27 mouse cellular contexts compared by ENCODE assay signal in genomic region chr3:121570623-121571022, GRCm38 (mm10). TPM values are rescaled to one million over a fixed set of nuclear protein-coding genes. Genes with fewer than 3 reads are reported as not detected.
A peak's percentile ranks its signal among the peaks of the same experiment; 100 is the strongest.
DNase-seq lines count a peak whose midpoint lies in the region; ATAC-seq and TF ChIP-seq lines count a peak whose summit lies in the region.
"Had no signal": no experiment of that assay in that cellular context is flagged by ENCODE, and none has a peak within 500 bp of the region (broad histone marks: within the 10 kb centered on the region; RNA-seq: fewer than 3 reads in every experiment).

No protein-coding gene starts in this region.

- no peak overlapping the region for H3K9ac ChIP-seq in liver, postnatal 0 days (replicated peaks)
- no peak overlapping the region for H3K9ac ChIP-seq in liver, embryonic 11.5 days (ENCODE audit: low read depth, low read length)
- H3K9ac ChIP-seq: heart, embryonic 15.5 days; limb, embryonic 15.5 days; liver, embryonic 15.5 days; neural tube, embryonic 13.5 days had no signal

- peak; percentile 51; the same call in 1 of the 2 replicates for ATAC-seq in liver, postnatal 0 days
- ATAC-seq in liver, embryonic 11.5 days (replicated peaks; ENCODE audit: low FRiP score), result no peak
- ATAC-seq in activated CD4-positive, CD25-positive, alpha-beta regulatory T cell, adult 4 months, result peak; percentile 28
- ATAC-seq: forebrain, embryonic 16.5 days; hindbrain, embryonic 16.5 days; intestine, embryonic 16.5 days had no signal

- TF ChIP-seq EP300 in liver, postnatal 0 days (IDR thresholded peaks at IDR 0.05; ENCODE audit: low read depth), result peak; percentile 39; the same call in 1 of the 2 replicates

- no peaks in the 10 kb centered on the region for H3K36me3 ChIP-seq in liver, postnatal 0 days (replicated peaks; ENCODE audit: insufficient read depth, low read length)
- no peaks in the 10 kb centered on the region for H3K36me3 ChIP-seq in liver, embryonic 11.5 days (ENCODE audit: control insufficient read depth, insufficient read depth, low read length)
- H3K36me3 ChIP-seq in hindbrain, embryonic 10.5 days, result no peaks in the 10 kb centered on the region
- H3K36me3 ChIP-seq: forebrain, embryonic 10.5 days; heart, embryonic 15.5 days; limb, embryonic 15.5 days; liver, embryonic 15.5 days; neural tube, embryonic 13.5 days had no signal

- peaks cover 3% of the 10 kb centered on the region; the same call in 1 of the 2 replicates for H3K4me1 ChIP-seq in liver, postnatal 0 days (ENCODE audit: insufficient read depth)
- no peaks in the 10 kb centered on the region for H3K4me1 ChIP-seq in liver, embryonic 11.5 days (replicated peaks; ENCODE audit: control insufficient read depth, insufficient read depth, low read length)
- no peaks in the 10 kb centered on the region; the same call in 1 of the 2 replicates for H3K4me1 ChIP-seq in hindbrain, embryonic 10.5 days (replicated peaks)
- H3K4me1 ChIP-seq: heart, embryonic 15.5 days; liver, embryonic 15.5 days; neural tube, embryonic 13.5 days had no signal

- TF ChIP-seq CTCF in liver, postnatal 0 days (IDR thresholded peaks at IDR 0.05; ENCODE audit: low read depth), result no peak

- no peaks in the 10 kb centered on the region for H3K9me3 ChIP-seq in liver, postnatal 0 days (ENCODE audit: low read length)
- no peaks in the 10 kb centered on the region for H3K9me3 ChIP-seq in liver, embryonic 11.5 days (ENCODE audit: control insufficient read depth, low read length)
- H3K9me3 ChIP-seq in hindbrain, embryonic 10.5 days, result no peaks in the 10 kb centered on the region
- H3K9me3 ChIP-seq: forebrain, embryonic 10.5 days; heart, embryonic 15.5 days; limb, embryonic 15.5 days; liver, embryonic 15.5 days; neural tube, embryonic 13.5 days had no signal

- H3K27me3 ChIP-seq in liver, postnatal 0 days (ENCODE audit: insufficient read depth, low read length), result no peaks in the 10 kb centered on the region
- H3K27me3 ChIP-seq in liver, embryonic 11.5 days (replicated peaks; ENCODE audit: control insufficient read depth, insufficient read depth, low read length), result no peaks in the 10 kb centered on the region
- H3K27me3 ChIP-seq in hindbrain, embryonic 10.5 days (ENCODE audit: insufficient read depth, poor library complexity, severe bottlenecking), result peaks cover 12% of the 10 kb centered on the region; the same call in 1 of the 2 replicates
- H3K27me3 ChIP-seq: heart, embryonic 15.5 days; limb, embryonic 15.5 days; liver, embryonic 15.5 days; neural tube, embryonic 13.5 days had no signal

- H3K4me2 ChIP-seq in liver, postnatal 0 days (ENCODE audit: low read depth, low read length), result no peak overlapping the region
- H3K4me2 ChIP-seq in liver, embryonic 11.5 days, result no peak overlapping the region
- H3K4me2 ChIP-seq: heart, embryonic 15.5 days; limb, embryonic 15.5 days; neural tube, embryonic 13.5 days had no signal

- H3K27ac ChIP-seq in liver, postnatal 0 days (ENCODE audit: low read depth), result no peak overlapping the region
- H3K27ac ChIP-seq in liver, embryonic 11.5 days (ENCODE audit: low read depth, low read length), result no peak overlapping the region
- no peak overlapping the region for H3K27ac ChIP-seq in hindbrain, embryonic 10.5 days
- H3K27ac ChIP-seq: forebrain, embryonic 10.5 days; heart, embryonic 15.5 days; limb, embryonic 15.5 days; neural tube, embryonic 13.5 days had no signal

- no peak for DNase-seq in liver, postnatal 0 days
- no peak for DNase-seq in liver, embryonic 11.5 days (ENCODE audit: low spot score)
- peak; percentile 78 for DNase-seq in induced T-regulatory cell, adult 2 months (ENCODE audit: low read depth)
- DNase-seq in thymus, postnatal 25 days, result no peak
- DNase-seq in hindbrain, embryonic 10.5 days (ENCODE audit: low spot score), result no peak
- DNase-seq in adrenal gland, postnatal 14 days, result no peak
- DNase-seq: adrenal gland, postnatal 25 days; cerebellum, adult 11-12 months; cerebellum, postnatal 10 days; gastrocnemius, postnatal 36 days; heart, postnatal 36 days; kidney, adult 9 months; kidney, postnatal 14 days; lung, postnatal 10 days; midbrain, embryonic 14.5 days; thymus, postnatal 14 days had no signal

- H3K4me3 ChIP-seq in liver, postnatal 0 days (ENCODE audit: low read depth, low read length), result no peak overlapping the region
- H3K4me3 ChIP-seq in liver, embryonic 11.5 days (ENCODE audit: low read depth, low read length), result no peak overlapping the region
- H3K4me3 ChIP-seq in hindbrain, embryonic 10.5 days, result no peak overlapping the region
- H3K4me3 ChIP-seq: forebrain, embryonic 10.5 days; heart, embryonic 15.5 days; limb, embryonic 15.5 days; liver, embryonic 15.5 days; myocyte; neural tube, embryonic 13.5 days had no signal

- WGBS in liver, postnatal 0 days (ENCODE audit: insufficient replicate concordance), result 49% methylated on average over 11 of the region's 11 CpGs
- 72% methylated on average over 11 of the region's 11 CpGs for WGBS in liver, embryonic 11.5 days
- WGBS in hindbrain, embryonic 10.5 days, result 91% methylated on average over 11 of the region's 11 CpGs

RNA-seq across cellular contexts. Expression of gene Slc44a3, which starts 38.4 kb away (rescaled TPM):
- polyA plus RNA-seq in liver, postnatal 0 days (2015; fragmentation: Nextera tagmentation; extraction: Ambion mirVana), result 15.2 and 16.6 TPM in 2 replicates
- polyA plus RNA-seq in liver, embryonic 11.5 days (2014; fragmentation: Nextera tagmentation; extraction: Ambion mirVana), result 1.7 and 2.0 TPM in 2 replicates
- not detected for polyA plus RNA-seq in activated CD4-positive, CD25-positive, alpha-beta regulatory T cell, adult 4 months (2017; shearing (Covaris generic))
- 0.33 and 0.98 TPM in 2 replicates for polyA plus RNA-seq in hindbrain, embryonic 10.5 days (2016; fragmentation: Nextera tagmentation; extraction: Ambion mirVana)
- total RNA-seq in adrenal gland, postnatal 14 days (2021), result 14.6 TPM in 2 replicates
- total RNA-seq: gastrocnemius, postnatal 36 days; left cerebral cortex, postnatal 36 days had no signal
